Mouse (Mus musculus): ENCODE results near the gene Cox15. TPM values are rescaled to one million over a fixed set of nuclear protein-coding genes. Genes with fewer than 3 reads are reported as not detected.
A peak's percentile ranks its signal among the peaks of the same experiment; 100 is the strongest.

Cox15 gene
- polyA plus RNA-seq (2012; rRNA removed), result 19.1 and 20.2 TPM in 2 replicates

DNA sequence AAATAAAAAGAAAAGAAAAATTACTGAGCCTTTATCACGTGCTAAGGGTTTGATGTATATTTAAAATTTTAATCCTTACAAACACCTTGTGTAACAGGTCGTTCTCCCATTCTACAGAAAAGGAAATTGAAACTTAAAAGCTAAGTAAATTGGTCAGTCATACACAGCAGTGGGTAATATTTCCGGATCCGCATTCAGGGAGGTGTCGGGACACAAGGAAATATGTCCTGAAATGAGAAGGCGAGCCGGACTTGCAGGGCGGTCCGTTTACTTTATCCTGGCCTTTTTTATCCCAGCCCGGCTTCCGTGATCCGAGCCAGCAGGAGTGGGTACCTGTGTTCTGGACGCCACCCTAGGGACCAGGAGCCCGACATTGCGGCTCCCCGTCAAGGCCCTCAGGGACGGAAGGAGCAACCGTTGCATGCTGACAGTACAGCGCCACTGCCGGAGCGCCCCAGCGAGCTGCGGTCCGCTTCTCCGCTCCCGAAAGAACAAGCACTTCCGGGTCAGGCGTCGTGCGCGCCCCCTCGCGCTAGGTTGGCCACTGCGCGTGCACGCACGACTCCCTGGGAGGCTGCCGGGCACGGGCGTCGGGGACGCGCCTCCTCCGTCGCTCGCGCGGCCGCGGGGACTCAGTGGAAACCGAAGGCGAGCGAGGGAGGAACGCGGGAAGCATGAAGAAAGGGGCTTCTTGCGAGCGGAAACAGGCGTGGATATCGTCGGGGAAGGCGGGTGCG lies at the start of gene Cox15, which contains the start of gene Cutc:
Gene Cox15 (minus strand): TSS at position 512 of the 737 bp plus-strand sequence.
Gene Cutc (plus strand): TSS at position 508 of the 737 bp plus-strand sequence.
- TF ChIP-seq CTCF (IDR thresholded peaks at IDR 0.05; ENCODE audit: borderline replicate concordance, insufficient read depth, low read depth, low read length) (no peak), POLR2A (IDR thresholded peaks at IDR 0.05; ENCODE audit: borderline replicate concordance, insufficient read depth, low read length) (peak; percentile 83)
- WGBS, result under 1% methylated on average over 62 of the region's 62 CpGs
- peak within 1 kb of the TSS; percentile 57 for H3K4me3 ChIP-seq (replicated peaks; ENCODE audit: insufficient read depth, low read depth, low read length)

DNA sequence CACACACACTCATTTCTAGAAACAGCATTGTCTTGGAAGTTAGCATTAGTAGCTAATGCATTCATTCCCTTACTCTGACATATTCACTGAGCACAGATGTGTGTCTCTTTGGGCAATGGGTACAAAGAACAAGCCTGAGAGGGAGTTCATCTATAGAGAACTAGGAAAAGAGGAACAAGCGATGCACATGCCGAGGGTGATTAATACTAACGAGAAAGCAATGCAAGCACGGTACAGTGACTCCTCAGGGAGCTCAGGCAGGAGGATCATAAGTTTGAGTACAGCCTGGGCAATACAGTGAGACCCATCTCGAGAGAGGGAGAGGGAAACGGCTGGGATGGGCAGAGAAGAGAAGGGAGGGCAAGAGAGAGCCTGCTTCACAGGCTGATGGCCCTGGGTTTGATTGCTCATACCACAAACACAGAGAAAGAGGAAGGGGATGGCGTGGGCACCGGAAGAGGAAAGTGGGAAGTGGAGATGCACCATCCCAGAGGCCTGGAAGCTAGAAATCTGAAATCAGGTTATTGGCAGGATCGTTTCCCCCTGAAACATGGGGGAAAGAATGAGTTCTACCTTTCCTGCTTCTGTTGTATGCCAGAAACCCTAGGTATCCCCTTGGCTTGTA lies 48.7 kb upstream of the Cox15 start:
- no peak for TF ChIP-seq POLR2A (IDR thresholded peaks at IDR 0.05; ENCODE audit: borderline replicate concordance, insufficient read depth, low read length)
- no peak for TF ChIP-seq CTCF (IDR thresholded peaks at IDR 0.05; ENCODE audit: borderline replicate concordance, insufficient read depth, low read depth, low read length)
- Histone ChIP-seq H3K27me3 (ENCODE audit: control insufficient read depth, insufficient read depth, low read length) (no peaks in the 10 kb centered on the region), H3K4me3 (replicated peaks; ENCODE audit: insufficient read depth, low read depth, low read length) (no peak overlapping the region), H3K4me1 (ENCODE audit: control insufficient read depth, insufficient read depth, low read length) (no peaks in the 10 kb centered on the region), H3K27ac (ENCODE audit: insufficient read depth, low read length) (no peak overlapping the region)
- 78% methylated on average over 9 of the region's 9 CpGs for WGBS
- no peak for DNase-seq

More for the DNA sequence above, at the start of gene Cox15, which contains the start of gene Cutc:
- Histone ChIP-seq H3K27me3 (ENCODE audit: control insufficient read depth, insufficient read depth, low read length) (no peaks in the 10 kb centered on the region), H3K4me1 (ENCODE audit: control insufficient read depth, insufficient read depth, low read length) (no peaks in the 10 kb centered on the region), H3K27ac (ENCODE audit: insufficient read depth, low read length) (peak within 1 kb of the TSS; percentile 72)
- DNase-seq, result peak; percentile 96 to 98

DNA sequence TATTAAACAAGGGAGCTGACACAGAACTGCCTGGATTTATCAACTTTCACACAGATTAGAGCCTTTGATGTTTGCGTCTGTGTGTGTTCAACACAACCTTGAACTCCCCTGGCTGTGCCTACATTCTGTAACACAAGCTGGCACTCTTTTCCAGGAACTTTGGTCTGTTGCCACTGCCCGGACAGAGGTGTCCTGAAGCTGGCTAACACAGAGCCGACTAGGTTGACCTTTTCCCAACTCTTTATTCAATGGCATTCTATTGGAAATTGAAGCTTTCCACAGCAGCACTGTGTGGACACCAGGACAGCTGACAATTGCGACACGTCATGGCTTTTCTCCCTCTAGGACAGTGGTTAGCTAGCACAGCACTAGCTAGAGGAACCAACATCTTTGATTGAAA lies 44.4 kb upstream of the Cox15 start:
- H3K4me1 ChIP-seq (ENCODE audit: control insufficient read depth, insufficient read depth, low read length), result no peaks in the 10 kb centered on the region
- TF ChIP-seq POLR2A (IDR thresholded peaks at IDR 0.05; ENCODE audit: borderline replicate concordance, insufficient read depth, low read length), result no peak
- TF ChIP-seq CTCF (IDR thresholded peaks at IDR 0.05; ENCODE audit: borderline replicate concordance, insufficient read depth, low read depth, low read length), result no peak
- H3K27ac ChIP-seq (ENCODE audit: insufficient read depth, low read length), result no peak overlapping the region
- 72% methylated on average over 5 of the region's 5 CpGs for WGBS
- no peak for DNase-seq
- H3K4me3 ChIP-seq (replicated peaks; ENCODE audit: insufficient read depth, low read depth, low read length), result no peak overlapping the region
- H3K27me3 ChIP-seq (ENCODE audit: control insufficient read depth, insufficient read depth, low read length), result no peaks in the 10 kb centered on the region

DNA sequence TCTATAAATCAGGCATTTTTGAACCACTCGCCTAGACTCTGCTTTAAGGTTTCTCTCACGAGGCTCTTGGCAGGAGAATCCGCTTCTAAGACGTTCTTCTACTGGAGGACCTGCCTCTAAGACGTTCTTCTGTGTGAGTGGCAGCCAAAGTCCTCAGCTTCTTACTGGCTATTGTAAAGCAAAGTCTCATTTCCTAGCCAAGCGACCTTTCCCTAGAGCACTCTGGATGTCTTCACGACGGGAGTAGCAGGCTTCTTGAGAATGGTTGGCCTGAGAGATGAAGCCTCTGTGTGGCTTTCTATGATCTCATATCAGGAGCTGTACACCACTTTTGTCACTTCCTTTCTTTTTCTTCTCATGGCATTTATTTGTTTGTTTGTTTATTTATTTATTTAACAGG lies 42.7 kb upstream of the Cox15 start:
- Histone ChIP-seq H3K27ac (ENCODE audit: insufficient read depth, low read length) (no peak overlapping the region), H3K4me1 (ENCODE audit: control insufficient read depth, insufficient read depth, low read length) (no peaks in the 10 kb centered on the region), H3K4me3 (replicated peaks; ENCODE audit: insufficient read depth, low read depth, low read length) (no peak overlapping the region), H3K27me3 (ENCODE audit: control insufficient read depth, insufficient read depth, low read length) (no peaks in the 10 kb centered on the region)
- no peak for DNase-seq
- 72% methylated on average over 8 of the region's 8 CpGs for WGBS
- no peak for TF ChIP-seq POLR2A (IDR thresholded peaks at IDR 0.05; ENCODE audit: borderline replicate concordance, insufficient read depth, low read length)
- TF ChIP-seq CTCF (IDR thresholded peaks at IDR 0.05; ENCODE audit: borderline replicate concordance, insufficient read depth, low read depth, low read length), result no peak

- Histone ChIP-seq H3K4me1 (ENCODE audit: control insufficient read depth, insufficient read depth, low read length) (no peaks in the 10 kb centered on the region), H3K27me3 (ENCODE audit: control insufficient read depth, insufficient read depth, low read length) (no peaks in the 10 kb centered on the region), H3K4me3 (replicated peaks; ENCODE audit: insufficient read depth, low read depth, low read length) (no peak overlapping the region), H3K27ac (ENCODE audit: insufficient read depth, low read length) (no peak overlapping the region)
- no peak for DNase-seq
- TF ChIP-seq POLR2A (IDR thresholded peaks at IDR 0.05; ENCODE audit: borderline replicate concordance, insufficient read depth, low read length) (no peak), CTCF (IDR thresholded peaks at IDR 0.05; ENCODE audit: borderline replicate concordance, insufficient read depth, low read depth, low read length) (no peak)
- WGBS, result 93% methylated on average over 1 of the region's 1 CpGs
Observed at GRCm38 (mm10) chr19:43793951-43794350, 41.2 kb upstream of the Cox15 start.

DNA sequence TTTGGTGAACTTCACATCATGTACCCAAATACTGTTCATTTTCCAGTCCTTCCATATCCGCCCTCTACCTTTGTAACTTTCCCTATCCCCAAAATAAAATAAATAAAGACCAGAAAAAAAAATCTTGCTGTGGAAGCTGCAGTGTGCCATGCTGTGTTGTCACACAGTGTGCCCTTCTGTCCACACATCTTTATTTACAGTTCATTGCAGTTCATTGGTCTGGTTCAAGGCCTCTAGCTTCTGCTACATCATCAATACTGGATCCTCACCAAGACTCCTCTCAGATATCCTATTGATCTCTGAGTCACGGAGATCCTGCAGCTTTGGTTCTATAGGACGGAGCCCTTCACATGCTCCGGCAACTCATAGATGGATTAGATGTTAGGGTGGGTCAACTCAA lies 39.7 kb upstream of the Cox15 start:
- Histone ChIP-seq H3K27ac (ENCODE audit: insufficient read depth, low read length) (no peak overlapping the region), H3K4me1 (ENCODE audit: control insufficient read depth, insufficient read depth, low read length) (no peaks in the 10 kb centered on the region), H3K27me3 (ENCODE audit: control insufficient read depth, insufficient read depth, low read length) (no peaks in the 10 kb centered on the region), H3K4me3 (replicated peaks; ENCODE audit: insufficient read depth, low read depth, low read length) (no peak overlapping the region)
- TF ChIP-seq POLR2A (IDR thresholded peaks at IDR 0.05; ENCODE audit: borderline replicate concordance, insufficient read depth, low read length) (no peak), CTCF (IDR thresholded peaks at IDR 0.05; ENCODE audit: borderline replicate concordance, insufficient read depth, low read depth, low read length) (no peak)
- 92% methylated on average over 4 of the region's 4 CpGs for WGBS
- DNase-seq, result no peak

DNA sequence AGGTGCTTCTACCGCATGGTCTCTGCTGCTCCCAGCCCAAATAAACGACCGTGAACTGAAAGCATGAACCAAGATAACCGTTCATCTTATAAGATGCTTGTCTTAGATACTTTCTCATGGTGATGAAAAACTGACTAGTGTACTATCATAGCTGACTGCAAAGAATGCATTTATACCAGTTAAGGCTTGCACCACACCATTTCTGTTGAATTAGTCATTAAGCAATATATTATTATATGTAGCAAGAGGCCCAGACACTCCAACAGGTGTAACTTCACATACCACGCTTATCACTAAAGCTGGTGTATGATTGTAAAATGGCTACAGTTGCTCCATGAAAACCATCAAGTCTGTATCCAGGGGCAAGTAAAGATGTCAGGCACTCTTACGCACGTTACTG lies 37.0 kb upstream of the Cox15 start:
- no peaks in the 10 kb centered on the region for H3K27me3 ChIP-seq (ENCODE audit: control insufficient read depth, insufficient read depth, low read length)
- H3K27ac ChIP-seq (ENCODE audit: insufficient read depth, low read length), result no peak overlapping the region
- WGBS, result 90% methylated on average over 7 of the region's 7 CpGs
- DNase-seq, result no peak
- no peaks in the 10 kb centered on the region for H3K4me1 ChIP-seq (ENCODE audit: control insufficient read depth, insufficient read depth, low read length)
- no peak overlapping the region for H3K4me3 ChIP-seq (replicated peaks; ENCODE audit: insufficient read depth, low read depth, low read length)
- TF ChIP-seq POLR2A (IDR thresholded peaks at IDR 0.05; ENCODE audit: borderline replicate concordance, insufficient read depth, low read length) (no peak), CTCF (IDR thresholded peaks at IDR 0.05; ENCODE audit: borderline replicate concordance, insufficient read depth, low read depth, low read length) (no peak)
